Mouse (Mus musculus): ENCODE measurements at regions not wholly inside any gene's neighbourhood (a gene's known extent, or its start where the extent isn't known, plus 50 kb on each side); places are given as distances from the start of the nearest gene placed in this dataset.

GRCm38 (mm10) chr3:34470721-34471120 is 179.5 kb upstream of the Sox2 start:
- intact Hi-C loops (cut with DNase I): no loop called here

GRCm38 (mm10) chr3:34469946-34470345 is 180.3 kb upstream of the Sox2 start:
- intact Hi-C loops (cut with DNase I): no loop called here
- no peak for DNase-seq (ENCODE audit: low spot score)

More at GRCm38 (mm10) chr3:34470721-34471120, 179.5 kb upstream of the Sox2 start:
- DNase-seq (ENCODE audit: low spot score): no peak

GRCm38 (mm10) chr3:34466312-34466711 is 183.9 kb upstream of the Sox2 start:
- intact Hi-C loops (cut with DNase I): no loop called here
- no peak for DNase-seq (ENCODE audit: low spot score)

- no peak for DNase-seq (ENCODE audit: low spot score)
- intact Hi-C loops (cut with DNase I): no loop called here
Observed at GRCm38 (mm10) chr3:34465040-34465831, 185.0 kb upstream of the Sox2 start.

- intact Hi-C loops (cut with DNase I): no loop called here
Observed at GRCm38 (mm10) chr3:34458766-34459165, 191.4 kb upstream of the Sox2 start.

GRCm38 (mm10) chr3:34457821-34458220 is 192.4 kb upstream of the Sox2 start:
- DNase-seq (ENCODE audit: low spot score): no peak
- intact Hi-C loops (cut with DNase I): no loop called here

More at GRCm38 (mm10) chr3:34458766-34459165, 191.4 kb upstream of the Sox2 start:
- no peak for DNase-seq (ENCODE audit: low spot score)

- no peak for DNase-seq (ENCODE audit: low spot score)
- intact Hi-C loops (cut with DNase I): no loop called here
Observed at GRCm38 (mm10) chr3:34456488-34457433, 193.4 kb upstream of the Sox2 start.

- intact Hi-C loops (cut with DNase I): no loop called here
- DNase-seq (ENCODE audit: low spot score): no peak
Observed at GRCm38 (mm10) chr3:34454026-34454624, 196.1 kb upstream of the Sox2 start.

- intact Hi-C loops (cut with DNase I): no loop called here
- no peak for DNase-seq (ENCODE audit: low spot score)
Observed at GRCm38 (mm10) chr3:34445354-34445753, 204.9 kb upstream of the Sox2 start.

GRCm38 (mm10) chr3:34444802-34445201 is 205.4 kb upstream of the Sox2 start:
- intact Hi-C loops (cut with DNase I): no loop called here
- no peak for DNase-seq (ENCODE audit: low spot score)

- intact Hi-C loops (cut with DNase I): no loop called here
- DNase-seq (ENCODE audit: low spot score): no peak
Observed at GRCm38 (mm10) chr3:34443731-34444628, 206.2 kb upstream of the Sox2 start.

- intact Hi-C loops (cut with DNase I): no loop called here
Observed at GRCm38 (mm10) chr3:34443307-34443706, 206.9 kb upstream of the Sox2 start.

GRCm38 (mm10) chr3:34441792-34442191 is 208.4 kb upstream of the Sox2 start:
- intact Hi-C loops (cut with DNase I): no loop called here
- no peak for DNase-seq (ENCODE audit: low spot score)

More at GRCm38 (mm10) chr3:34443307-34443706, 206.9 kb upstream of the Sox2 start:
- no peak for DNase-seq (ENCODE audit: low spot score)

- DNase-seq (ENCODE audit: low spot score): no peak
- intact Hi-C loops (cut with DNase I): no loop called here
Observed at GRCm38 (mm10) chr3:34441266-34441665, 208.9 kb upstream of the Sox2 start.

- no peak for DNase-seq (ENCODE audit: low spot score)
- intact Hi-C loops (cut with DNase I): no loop called here
Observed at GRCm38 (mm10) chr3:34434901-34435300, 215.3 kb upstream of the Sox2 start.

GRCm38 (mm10) chr3:34427967-34428366 is 222.2 kb upstream of the Sox2 start:
- DNase-seq (ENCODE audit: low spot score): no peak
- intact Hi-C loops (cut with DNase I): no loop called here

- intact Hi-C loops (cut with DNase I): no loop called here
Observed at GRCm38 (mm10) chr3:34427495-34427894, 222.7 kb upstream of the Sox2 start.

GRCm38 (mm10) chr3:34426955-34427354 is 223.2 kb upstream of the Sox2 start:
- DNase-seq (ENCODE audit: low spot score): no peak
- intact Hi-C loops (cut with DNase I): no loop called here

More at GRCm38 (mm10) chr3:34427495-34427894, 222.7 kb upstream of the Sox2 start:
- DNase-seq (ENCODE audit: low spot score): no peak

GRCm38 (mm10) chr3:34411915-34412306 is 238.3 kb upstream of the Sox2 start:
- DNase-seq (ENCODE audit: low spot score): no peak
- intact Hi-C loops (cut with DNase I): no loop called here
